Mouse (Mus musculus): Measurements from ENCODE around the gene Slc9a3.

DNA sequence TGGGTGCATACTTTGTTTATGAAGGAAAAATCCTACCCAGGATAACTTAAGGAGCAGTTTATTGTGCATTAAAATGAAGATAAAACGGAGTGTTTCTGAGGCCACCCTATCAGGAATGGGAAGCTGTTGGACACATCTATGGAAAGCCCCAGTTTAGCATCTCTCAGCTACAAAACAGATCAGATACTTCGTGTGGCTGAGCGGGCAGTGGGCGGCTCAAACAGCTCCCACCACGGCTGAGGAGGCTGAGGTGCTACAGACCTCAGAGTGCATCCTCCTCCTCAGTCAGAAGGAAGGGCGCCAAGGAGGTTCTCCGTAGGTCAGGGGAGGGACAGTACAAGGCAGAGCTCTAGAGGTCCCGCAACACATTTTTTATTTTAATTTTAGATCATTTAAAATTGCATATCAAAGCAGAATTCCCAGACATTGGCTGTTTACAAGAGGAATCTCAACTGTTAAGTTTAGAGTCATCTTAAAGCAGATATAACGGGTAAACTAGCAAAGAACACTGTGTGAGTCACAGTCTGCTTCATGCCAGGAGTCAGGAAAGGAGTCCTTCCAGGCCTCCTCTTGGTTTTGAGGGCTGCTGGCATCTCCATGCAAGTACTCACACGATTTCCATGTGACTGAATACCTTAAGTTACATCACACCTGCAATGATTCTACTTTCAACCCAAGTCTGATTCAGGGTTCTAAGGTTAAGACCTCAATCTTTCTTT is 48.3 kb downstream of the Slc9a3 start:
- TF ChIP-seq POLR2A (IDR thresholded peaks at IDR 0.05; ENCODE audit: borderline replicate concordance, control insufficient read depth, low read depth, low read length) (no peak), CTCF (IDR thresholded peaks at IDR 0.05; ENCODE audit: control insufficient read depth, insufficient read depth, low read length) (no peak)

Measured in bone marrow, adult 2 months (tissue).